Mouse (Mus musculus) c-Kit-positive CD71-positive TER-119-positive erythroid progenitor cells, embryonic 14.5 days (primary cell): Measurements from ENCODE around the gene Ccdc114.
"Not testable (repeated sequence)": the region's sequence is repeated elsewhere in the genome, so short reads cannot be mapped to it uniquely, and the experiment has no call there.

ENCODE experiments used
- DNase-seq: peaks from one replicate; pipeline ENCODE4 v3.0.0-alpha.2; 2013; ENCODE audit warnings: low spot score

The Ccdc114 gene

GRCm38 (mm10) chr7:45923762-45924428 is at the start of gene Ccdc114:
Gene Ccdc114, plus strand, starts transcription at chr7:45924072.
- DNase-seq, result peak; percentile 53

DNA sequence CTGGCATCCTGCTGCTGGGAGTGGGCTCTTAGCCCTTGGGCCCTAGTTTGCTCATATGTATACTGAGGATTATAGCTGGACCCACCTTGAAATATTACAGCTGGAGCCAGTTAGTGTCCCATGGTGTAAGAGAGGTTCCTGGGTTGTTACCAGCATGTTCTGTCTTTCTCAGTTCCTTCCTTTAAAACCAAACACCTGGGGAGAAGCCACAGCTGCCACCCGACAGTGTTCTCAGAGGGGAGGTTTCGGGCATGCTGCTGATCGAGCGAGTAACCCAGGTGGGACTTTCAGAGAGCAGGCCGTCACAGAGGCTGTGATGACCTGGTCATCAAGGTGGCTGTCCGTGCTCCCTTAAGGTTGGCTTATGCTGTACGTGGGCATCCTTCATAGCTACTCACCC is 47.0 kb upstream of the Ccdc114 start:
- DNase-seq, result no peak

- not testable (repeated sequence) for DNase-seq
Observed at GRCm38 (mm10) chr7:45878278-45878677, 45.6 kb upstream of the Ccdc114 start, which contains the start of gene Grin2d. Gene Grin2d, minus strand, starts transcription at chr7:45878378.

GRCm38 (mm10) chr7:45880531-45880930 is 43.3 kb upstream of the Ccdc114 start:
- no peak for DNase-seq

GRCm38 (mm10) chr7:45881011-45881410 is 42.9 kb upstream of the Ccdc114 start:
- no peak for DNase-seq

GRCm38 (mm10) chr7:45887246-45887645 is 36.6 kb upstream of the Ccdc114 start:
- no peak for DNase-seq

- no peak for DNase-seq
Observed at GRCm38 (mm10) chr7:45892651-45893050, 31.2 kb upstream of the Ccdc114 start.

DNA sequence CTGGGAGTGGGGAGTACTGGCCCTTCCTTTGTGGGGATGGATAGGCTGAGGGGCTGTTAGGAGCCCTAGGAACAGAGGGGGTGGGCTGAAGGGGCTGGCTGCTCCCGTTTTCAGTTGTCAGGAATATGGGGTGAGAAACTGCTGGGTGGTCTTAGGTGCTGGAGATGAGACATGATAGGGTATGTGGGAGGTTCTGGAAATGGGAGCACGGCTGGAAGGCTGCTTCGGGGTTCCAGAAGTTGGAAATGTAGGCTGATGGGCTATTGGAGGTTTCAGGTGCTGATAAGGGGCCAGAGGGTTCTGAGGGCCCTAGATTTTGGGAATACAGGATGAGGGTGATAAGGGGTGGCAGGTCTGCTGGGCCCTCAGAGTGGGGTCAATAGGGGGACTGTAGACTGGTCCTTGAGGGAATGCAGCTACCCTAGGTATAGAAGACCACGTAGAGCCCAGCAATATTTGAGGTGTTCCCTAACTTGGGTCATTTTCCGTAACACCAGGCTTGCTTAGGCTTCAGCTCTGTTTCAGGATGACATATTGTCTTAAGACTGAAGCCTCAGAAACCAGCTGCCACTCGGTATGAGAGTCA is 27.8 kb upstream of the Ccdc114 start:
- no peak for DNase-seq

GRCm38 (mm10) chr7:45896517-45897257 is 27.2 kb upstream of the Ccdc114 start, which contains the start of the genes Syngr4 and Tmem143:
Gene Syngr4, minus strand, starts transcription at chr7:45896714.
Gene Tmem143, plus strand, starts transcription at chr7:45896941.
- peak; percentile 99 for DNase-seq

GRCm38 (mm10) chr7:45897258-45897757 is 26.6 kb upstream of the Ccdc114 start:
- DNase-seq, result peak; percentile 61

- DNase-seq, result peak; percentile 67
Observed at GRCm38 (mm10) chr7:45898125-45898524, 25.7 kb upstream of the Ccdc114 start.

GRCm38 (mm10) chr7:45901562-45901961 is 22.3 kb upstream of the Ccdc114 start:
- peak; percentile 65 for DNase-seq

DNA sequence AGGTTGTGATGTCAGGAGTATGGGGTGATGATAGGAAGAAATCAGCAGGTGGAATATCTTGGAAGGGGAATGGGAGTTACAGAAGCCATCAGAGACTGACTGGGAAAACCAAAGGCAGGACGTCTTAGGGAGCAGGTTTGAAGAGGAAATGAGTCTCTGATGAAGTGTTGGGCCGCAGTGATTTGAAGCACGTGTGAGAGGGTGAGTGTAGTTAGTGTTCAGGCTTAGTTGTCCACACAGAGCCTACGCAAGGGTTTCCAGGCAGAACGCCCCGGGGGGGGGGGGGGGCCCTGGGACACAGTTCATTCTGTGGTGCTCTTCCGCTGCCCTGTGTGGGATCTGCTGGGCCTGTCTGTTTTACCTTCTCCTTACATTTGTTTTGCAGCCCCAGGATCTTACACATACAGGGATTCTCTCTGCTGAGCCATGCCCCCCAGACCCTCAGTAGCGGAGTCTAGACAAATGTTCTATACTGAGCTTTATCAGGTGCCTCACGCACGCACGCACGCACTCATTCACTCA is 21.3 kb upstream of the Ccdc114 start:
- DNase-seq, result no peak

DNA sequence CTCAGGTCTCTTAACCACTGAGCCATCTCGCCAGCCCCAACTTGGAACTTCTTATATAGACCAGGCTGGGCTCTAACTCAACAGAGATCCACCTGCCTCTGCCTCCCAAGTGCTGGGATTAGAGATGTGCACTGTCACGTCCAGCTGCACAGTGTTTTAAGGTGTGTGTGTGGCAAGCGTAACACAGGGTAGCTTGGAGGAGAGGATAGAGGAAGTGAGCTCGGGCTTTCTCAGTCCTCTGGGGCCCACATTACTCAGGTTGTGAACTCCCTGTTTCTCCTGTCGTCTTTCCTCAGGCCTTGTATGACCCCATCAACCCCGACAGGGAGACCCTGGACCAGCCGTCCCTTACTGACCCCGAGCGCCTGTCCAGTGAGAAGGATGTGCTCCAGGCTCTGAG is 17.2 kb upstream of the Ccdc114 start:
- no peak for DNase-seq

DNA sequence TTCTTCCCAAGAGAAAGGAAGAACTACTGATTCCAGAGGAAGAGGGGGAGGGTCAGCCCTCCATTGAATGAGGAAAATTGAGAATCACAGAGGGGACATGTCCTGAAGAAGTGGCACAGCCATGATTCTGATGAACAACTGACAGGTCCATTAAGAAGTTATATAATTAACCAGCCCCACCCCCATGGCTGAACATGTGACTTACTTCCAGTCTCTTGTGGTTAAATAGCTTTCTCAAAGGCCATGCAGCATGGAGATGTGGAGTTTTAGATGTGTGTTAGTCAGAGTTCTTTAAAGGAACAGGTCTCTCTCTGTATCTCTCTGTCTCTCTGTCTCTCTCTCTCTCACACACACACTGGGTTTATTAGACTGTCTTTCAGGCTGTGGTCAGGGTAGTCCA is 15.5 kb upstream of the Ccdc114 start:
- DNase-seq, result no peak

DNA sequence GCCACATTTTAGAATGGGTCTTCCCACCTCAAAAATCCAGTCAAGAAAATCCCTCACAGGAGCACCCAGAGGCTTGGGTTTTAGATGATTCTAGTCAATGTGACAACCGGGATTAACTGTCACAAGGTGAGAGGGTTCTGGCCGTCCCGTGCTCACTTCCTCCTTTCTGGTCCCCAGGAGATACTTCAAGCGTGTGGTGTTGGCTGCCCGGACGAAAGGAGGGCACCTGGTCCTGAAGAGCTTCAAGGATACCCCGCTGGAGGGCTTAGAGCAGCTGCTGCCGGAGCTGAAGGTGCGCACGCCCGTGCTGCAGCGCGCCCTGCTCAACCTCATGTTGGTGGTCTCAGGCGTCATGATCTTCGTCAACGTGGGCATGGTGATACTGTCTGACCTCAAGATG is 14.7 kb upstream of the Ccdc114 start:
- no peak for DNase-seq

DNA sequence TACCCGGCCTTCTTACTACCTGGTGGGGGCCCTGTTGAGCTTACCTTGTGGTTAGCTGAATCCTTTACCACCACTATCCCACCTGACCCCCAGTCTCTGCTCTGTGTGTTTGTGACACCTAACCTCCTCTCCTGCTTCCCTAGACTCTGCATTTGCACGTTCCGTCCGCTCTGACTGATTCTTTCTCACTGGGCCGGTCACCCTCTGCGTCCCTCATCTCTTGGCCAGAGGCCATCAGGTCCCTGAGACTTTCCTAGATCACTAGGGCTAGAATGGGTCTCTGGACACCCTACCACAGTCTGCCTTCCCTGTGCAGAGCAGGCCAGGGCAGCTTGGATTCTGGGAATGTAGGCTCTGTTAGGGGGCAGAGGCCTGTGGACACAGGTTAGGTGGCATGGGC is 9.8 kb upstream of the Ccdc114 start:
- no peak for DNase-seq

GRCm38 (mm10) chr7:45915011-45915410 is 8.9 kb upstream of the Ccdc114 start:
- no peak for DNase-seq

DNA sequence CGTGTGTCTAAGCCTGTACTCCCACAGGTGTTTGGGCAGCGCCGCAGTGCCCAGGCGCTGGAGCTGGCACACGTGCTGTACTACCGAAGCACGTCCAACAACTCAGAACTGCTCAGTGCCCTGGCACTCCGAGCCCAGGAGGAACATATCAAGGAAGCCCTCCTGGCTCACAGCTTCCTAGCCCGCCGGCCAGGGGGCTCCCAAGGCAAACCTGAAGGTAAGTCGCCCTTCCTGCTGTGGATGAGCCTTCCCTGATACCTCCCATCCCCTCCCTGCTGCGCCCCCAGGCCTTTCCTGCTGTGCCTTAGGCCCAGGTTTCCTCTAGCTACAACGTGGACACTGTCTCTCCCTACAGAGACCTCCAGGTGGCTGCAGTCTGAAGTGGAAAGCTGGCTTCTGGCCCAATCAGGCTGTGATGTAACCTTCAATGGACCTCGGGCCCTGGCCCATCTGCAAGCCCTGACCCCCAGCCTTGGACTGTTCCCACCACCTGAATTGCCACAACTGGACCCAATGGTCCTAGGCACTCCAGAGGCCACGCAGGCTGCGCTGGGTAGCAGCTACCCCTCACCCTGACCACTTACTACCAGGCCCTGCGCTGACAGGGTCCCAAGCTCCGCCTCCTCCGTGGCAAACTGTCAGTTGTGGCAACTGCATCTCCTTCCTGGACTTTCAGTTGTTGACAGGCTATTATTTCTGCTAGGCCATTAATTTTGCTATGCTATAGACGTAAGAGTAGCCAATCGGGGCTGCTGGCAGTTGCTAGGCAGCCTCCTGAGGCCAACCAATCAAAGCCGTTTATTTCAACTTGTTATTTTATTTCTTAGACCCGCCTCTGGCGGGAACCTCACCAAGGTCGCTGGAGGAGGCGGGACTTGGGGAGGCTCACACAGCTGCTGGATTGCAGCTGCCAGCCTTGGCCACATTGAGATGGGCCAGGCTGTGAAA is 7.5 kb upstream of the Ccdc114 start:
- peak; percentile 71 for DNase-seq

GRCm38 (mm10) chr7:45917004-45917704 is 6.7 kb upstream of the Ccdc114 start:
- no peak for DNase-seq

DNA sequence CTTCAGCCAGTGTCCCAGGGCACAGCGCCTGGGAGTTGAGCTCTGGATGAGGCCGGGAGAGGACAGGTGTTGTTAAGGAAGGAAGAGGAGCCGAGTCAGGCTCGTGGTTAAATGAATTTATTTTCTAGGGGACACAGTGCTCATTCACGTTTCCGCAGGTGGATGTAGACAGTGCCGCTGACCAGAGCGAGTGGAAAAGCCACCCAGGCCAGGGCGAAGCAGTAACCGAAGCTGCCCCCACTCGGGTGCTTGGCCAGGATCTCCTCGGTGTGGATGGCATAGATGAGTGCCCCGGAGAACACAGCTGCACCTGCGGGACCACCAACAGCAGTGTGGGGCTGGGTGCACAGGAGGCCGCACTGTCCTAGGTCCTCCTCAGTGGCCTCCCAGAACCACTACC is 5.9 kb upstream of the Ccdc114 start:
- no peak for DNase-seq
